Mouse (Mus musculus): ENCODE measurements at regions not wholly inside any gene's neighbourhood (a gene's known extent, or its start where the extent isn't known, plus 50 kb on each side); places are given as distances from the start of the nearest gene placed in this dataset.

GRCm38 (mm10) chr6:111733926-111734325 is 539.6 kb upstream of the Lmcd1 start:
- no peak overlapping the region for H3K9ac ChIP-seq
- no peaks in the 10 kb centered on the region for H3K27me3 ChIP-seq
- H3K36me3 ChIP-seq = no peaks in the 10 kb centered on the region
- WGBS = 90% methylated on average over 3 of the region's 3 CpGs
- H3K4me1 ChIP-seq = no peaks in the 10 kb centered on the region
- no peak overlapping the region for H3K27ac ChIP-seq
- no peaks in the 10 kb centered on the region for H3K9me3 ChIP-seq
- H3K4me3 ChIP-seq = no peak overlapping the region
- no peak for ATAC-seq (ENCODE audit: insufficient number of reproducible peaks, insufficient read depth, low FRiP score, low TSS enrichment)
- H3K4me2 ChIP-seq (replicated peaks) = no peak overlapping the region

GRCm38 (mm10) chr6:111738983-111739382 is 534.6 kb upstream of the Lmcd1 start:
- no peaks in the 10 kb centered on the region for H3K27me3 ChIP-seq
- no peak overlapping the region for H3K27ac ChIP-seq
- H3K4me3 ChIP-seq = no peak overlapping the region
- ATAC-seq (ENCODE audit: insufficient number of reproducible peaks, insufficient read depth, low FRiP score, low TSS enrichment) = no peak
- H3K9me3 ChIP-seq = no peaks in the 10 kb centered on the region
- H3K4me2 ChIP-seq (replicated peaks) = no peak overlapping the region
- WGBS = 96% methylated on average over 1 of the region's 1 CpGs
- no peaks in the 10 kb centered on the region for H3K36me3 ChIP-seq
- no peak overlapping the region for H3K9ac ChIP-seq
- H3K4me1 ChIP-seq = no peaks in the 10 kb centered on the region

GRCm38 (mm10) chr6:111781710-111782481 is 491.7 kb upstream of the Lmcd1 start:
- H3K4me3 ChIP-seq = no peak overlapping the region
- no peaks in the 10 kb centered on the region for H3K4me1 ChIP-seq
- H3K9me3 ChIP-seq = no peaks in the 10 kb centered on the region
- no peak overlapping the region for H3K4me2 ChIP-seq (replicated peaks)
- no peak overlapping the region for H3K27ac ChIP-seq
- no peak overlapping the region for H3K9ac ChIP-seq
- H3K27me3 ChIP-seq = no peaks in the 10 kb centered on the region
- 80% methylated on average over 5 of the region's 5 CpGs for WGBS
- no peaks in the 10 kb centered on the region for H3K36me3 ChIP-seq
- ATAC-seq (ENCODE audit: insufficient number of reproducible peaks, insufficient read depth, low FRiP score, low TSS enrichment) = no peak

DNA sequence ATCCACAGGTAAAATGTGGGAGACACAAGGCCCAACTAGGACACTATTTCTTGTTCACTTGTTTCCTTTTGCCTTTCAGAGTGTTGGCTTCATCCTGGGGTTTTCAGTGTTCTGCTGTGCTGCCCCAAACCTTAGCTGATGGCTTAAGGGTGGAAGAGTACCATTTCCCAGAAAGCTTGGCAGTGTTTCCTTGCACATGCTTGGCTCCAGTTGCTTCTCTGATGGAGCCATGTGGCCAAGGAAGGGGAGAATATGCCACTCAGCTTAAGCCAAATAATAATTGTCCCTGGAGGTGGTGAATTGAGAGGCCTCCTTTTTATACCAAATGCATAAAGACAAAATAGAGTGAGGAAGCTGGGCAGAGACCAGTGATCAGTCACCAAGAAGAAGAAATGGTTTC is 464.9 kb upstream of the Lmcd1 start:
- Histone ChIP-seq H3K4me3 (no peak overlapping the region), H3K4me2 (replicated peaks) (no peak overlapping the region), H3K36me3 (no peaks in the 10 kb centered on the region), H3K27ac (no peak overlapping the region), H3K4me1 (no peaks in the 10 kb centered on the region), H3K9ac (no peak overlapping the region), H3K27me3 (no peaks in the 10 kb centered on the region), H3K9me3 (0 out of 2 replicates have a peak, but pooled peaks cover 3% of the 10 kb centered on the region)
- ATAC-seq (ENCODE audit: insufficient number of reproducible peaks, insufficient read depth, low FRiP score, low TSS enrichment) = no peak

DNA sequence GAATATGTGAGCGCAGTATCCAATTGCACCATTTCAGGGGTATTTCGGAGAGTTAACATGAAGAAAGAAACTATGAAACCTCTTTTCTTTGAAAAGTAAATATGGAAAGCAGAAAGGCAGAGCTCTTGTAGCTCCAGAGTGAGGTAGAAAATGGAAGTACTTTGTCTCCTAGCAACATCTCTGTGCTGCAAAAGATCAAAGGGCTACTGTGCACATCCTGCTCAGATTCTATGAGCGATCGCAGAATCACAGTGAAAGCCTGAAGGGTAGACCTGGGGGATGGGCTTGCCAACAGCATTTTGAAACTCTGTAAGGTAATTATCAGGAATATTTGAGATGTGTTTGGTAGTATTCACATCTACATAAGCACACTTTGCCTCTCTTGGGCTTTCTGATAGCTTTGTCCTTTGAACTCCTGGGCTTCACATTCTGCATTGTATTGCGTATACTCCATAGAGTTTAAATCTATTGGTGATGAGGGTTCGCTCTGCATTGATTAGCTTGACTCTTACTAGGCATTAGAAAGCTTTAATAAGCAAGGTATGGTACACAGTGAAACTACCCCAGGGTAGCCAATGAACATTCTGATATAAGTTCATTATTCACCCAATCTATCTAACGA is 459.5 kb upstream of the Lmcd1 start:
- WGBS = 75% methylated on average over 7 of the region's 7 CpGs
- Histone ChIP-seq H3K36me3 (no peaks in the 10 kb centered on the region), H3K27ac (no peak overlapping the region), H3K9ac (no peak overlapping the region), H3K27me3 (no peaks in the 10 kb centered on the region), H3K4me3 (no peak overlapping the region), H3K9me3 (0 out of 2 replicates have a peak, but pooled peaks cover 3% of the 10 kb centered on the region), H3K4me1 (no peaks in the 10 kb centered on the region), H3K4me2 (replicated peaks) (no peak overlapping the region)
- ATAC-seq (ENCODE audit: insufficient number of reproducible peaks, insufficient read depth, low FRiP score, low TSS enrichment) = no peak

DNA sequence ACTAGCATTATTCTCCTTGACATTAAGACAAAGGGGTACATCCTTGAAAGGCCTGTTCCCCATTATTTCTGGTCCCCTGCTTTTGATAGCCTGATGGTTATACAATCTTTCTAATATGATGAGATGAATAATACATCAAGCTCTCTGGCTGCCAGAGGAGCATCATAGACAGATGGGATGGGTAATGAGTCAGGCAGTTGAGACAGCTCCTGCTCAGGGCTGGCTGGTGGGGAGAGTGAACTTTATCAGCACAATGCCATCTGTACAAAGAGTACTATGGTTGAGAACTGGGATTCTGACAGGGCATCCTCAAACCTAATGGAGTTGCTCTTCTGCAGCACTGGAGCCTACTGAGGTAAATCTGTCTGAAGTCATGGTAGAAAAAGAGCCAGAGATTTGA is 458.4 kb upstream of the Lmcd1 start:
- H3K4me2 ChIP-seq (replicated peaks) = no peak overlapping the region
- H3K9ac ChIP-seq = no peak overlapping the region
- no peaks in the 10 kb centered on the region for H3K4me1 ChIP-seq
- no peak overlapping the region for H3K4me3 ChIP-seq
- 0 out of 2 replicates have a peak, but pooled peaks cover 3% of the 10 kb centered on the region for H3K9me3 ChIP-seq
- H3K27ac ChIP-seq = no peak overlapping the region
- H3K36me3 ChIP-seq = no peaks in the 10 kb centered on the region
- no peaks in the 10 kb centered on the region for H3K27me3 ChIP-seq
- ATAC-seq (ENCODE audit: insufficient number of reproducible peaks, insufficient read depth, low FRiP score, low TSS enrichment) = no peak

DNA sequence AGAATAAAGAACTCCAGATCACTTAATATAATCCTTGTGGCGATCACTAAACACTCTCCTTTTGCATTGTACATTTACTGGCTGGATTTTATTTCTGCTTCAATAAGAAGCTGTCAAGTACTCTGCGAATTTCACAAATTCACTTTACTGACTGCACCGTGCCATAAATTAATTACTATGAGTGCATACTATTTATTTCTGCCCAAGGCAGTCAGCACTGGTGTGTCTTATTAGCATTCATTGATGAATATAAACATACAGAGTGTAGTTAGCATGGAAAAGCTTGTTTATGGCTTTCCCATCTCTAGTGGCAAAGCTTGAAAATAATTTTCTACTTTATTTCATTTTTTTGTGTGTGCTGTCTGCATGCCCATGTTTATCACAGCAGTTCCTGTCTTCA is 453.3 kb upstream of the Lmcd1 start:
- H3K27ac ChIP-seq = no peak overlapping the region
- H3K4me3 ChIP-seq = no peak overlapping the region
- no peaks in the 10 kb centered on the region for H3K4me1 ChIP-seq
- no peak overlapping the region for H3K4me2 ChIP-seq (replicated peaks)
- H3K36me3 ChIP-seq = no peaks in the 10 kb centered on the region
- no peak overlapping the region for H3K9ac ChIP-seq
- no peak for ATAC-seq (ENCODE audit: insufficient number of reproducible peaks, insufficient read depth, low FRiP score, low TSS enrichment)
- 85% methylated on average over 3 of the region's 3 CpGs for WGBS
- H3K9me3 ChIP-seq = no peaks in the 10 kb centered on the region
- H3K27me3 ChIP-seq = no peaks in the 10 kb centered on the region

DNA sequence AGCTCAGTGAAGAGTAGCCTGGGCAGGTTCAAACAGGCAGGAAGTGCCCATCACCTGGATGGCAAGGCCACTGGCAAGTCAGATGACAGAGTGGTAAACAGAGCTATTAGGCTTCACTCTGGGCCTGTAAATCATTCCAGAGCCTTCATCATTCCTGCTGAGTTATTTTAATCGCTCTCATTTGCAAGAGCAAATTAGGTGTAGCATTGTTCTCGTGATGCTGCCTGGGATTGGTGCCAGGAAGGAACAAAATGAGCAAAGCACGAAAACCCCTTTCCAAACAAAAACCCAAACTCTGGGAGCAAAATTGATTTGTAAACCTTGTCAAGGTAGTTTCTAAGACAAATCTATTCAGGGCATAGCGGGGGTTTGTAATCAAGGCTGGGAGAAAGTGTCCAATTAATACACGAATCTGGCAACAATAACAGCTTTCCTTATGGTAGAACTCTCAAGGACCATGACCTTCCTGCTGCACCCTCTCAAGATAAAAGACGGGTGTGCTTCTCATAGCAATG is 429.2 kb upstream of the Lmcd1 start:
- H3K27me3 ChIP-seq = no peaks in the 10 kb centered on the region
- H3K9me3 ChIP-seq = no peaks in the 10 kb centered on the region
- H3K4me2 ChIP-seq (replicated peaks) = no peak overlapping the region
- H3K4me1 ChIP-seq = no peaks in the 10 kb centered on the region
- no peak overlapping the region for H3K27ac ChIP-seq
- no peaks in the 10 kb centered on the region for H3K36me3 ChIP-seq
- WGBS = 61% methylated on average over 6 of the region's 6 CpGs
- no peak overlapping the region for H3K9ac ChIP-seq
- no peak overlapping the region for H3K4me3 ChIP-seq
- ATAC-seq (ENCODE audit: insufficient number of reproducible peaks, insufficient read depth, low FRiP score, low TSS enrichment) = no peak

DNA sequence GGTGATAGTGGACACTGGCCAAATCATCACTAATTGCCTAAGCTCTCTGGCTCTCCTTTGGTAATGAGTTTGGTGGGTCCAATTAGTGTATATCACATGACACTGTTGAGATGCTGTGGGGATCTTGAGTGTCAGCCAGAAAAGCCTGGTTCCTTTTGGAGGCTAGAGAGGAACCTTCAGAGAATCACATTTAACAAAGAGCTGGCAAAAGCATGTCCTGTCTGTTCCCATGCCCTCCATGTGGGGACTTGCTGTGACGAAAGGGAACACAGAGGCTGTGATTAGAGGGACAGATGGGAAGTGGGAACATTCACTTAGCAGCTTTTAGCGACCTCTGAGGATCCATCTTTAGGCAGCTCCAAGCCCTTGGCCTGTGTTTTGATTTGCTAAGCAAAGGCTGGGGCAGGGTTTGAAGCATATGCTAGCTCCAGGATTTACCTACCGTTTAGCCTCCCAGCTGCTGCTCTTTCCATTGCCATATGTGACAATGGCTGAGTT is 407.4 kb upstream of the Lmcd1 start:
- H3K36me3 ChIP-seq = no peaks in the 10 kb centered on the region
- no peak overlapping the region for H3K4me3 ChIP-seq
- 59% methylated on average over 3 of the region's 3 CpGs for WGBS
- no peak overlapping the region for H3K4me2 ChIP-seq (replicated peaks)
- H3K4me1 ChIP-seq = no peaks in the 10 kb centered on the region
- H3K9ac ChIP-seq = no peak overlapping the region
- no peaks in the 10 kb centered on the region for H3K27me3 ChIP-seq
- no peak for ATAC-seq (ENCODE audit: insufficient number of reproducible peaks, insufficient read depth, low FRiP score, low TSS enrichment)
- H3K27ac ChIP-seq = no peak overlapping the region
- no peaks in the 10 kb centered on the region for H3K9me3 ChIP-seq

DNA sequence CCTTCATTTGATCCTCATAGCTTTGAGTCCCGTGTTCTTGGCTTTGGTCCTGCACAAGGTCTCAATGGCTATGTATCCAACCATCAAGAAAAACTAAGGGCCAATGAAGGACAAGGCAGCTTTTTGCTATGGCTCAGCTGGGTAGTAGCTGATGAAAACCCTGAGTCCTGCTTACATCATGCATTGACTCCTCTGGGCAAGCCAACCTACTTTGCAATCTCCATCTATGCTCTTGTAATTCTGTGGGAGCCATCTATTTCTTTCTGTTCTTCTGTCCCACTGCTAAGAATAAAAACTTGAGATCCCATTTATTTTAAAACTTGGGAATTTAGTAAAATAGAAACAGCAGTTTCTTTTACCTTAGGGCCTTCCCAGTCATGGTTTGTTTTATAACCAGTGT is 391.0 kb upstream of the Lmcd1 start:
- ATAC-seq (ENCODE audit: insufficient number of reproducible peaks, insufficient read depth, low FRiP score, low TSS enrichment) = no peak
- no peak overlapping the region for H3K4me2 ChIP-seq (replicated peaks)
- H3K4me1 ChIP-seq = no peaks in the 10 kb centered on the region
- no peaks in the 10 kb centered on the region for H3K9me3 ChIP-seq
- 74% methylated on average over 1 of the region's 1 CpGs for WGBS
- H3K4me3 ChIP-seq = no peak overlapping the region
- no peaks in the 10 kb centered on the region for H3K36me3 ChIP-seq
- no peak overlapping the region for H3K27ac ChIP-seq
- no peak overlapping the region for H3K9ac ChIP-seq
- no peaks in the 10 kb centered on the region for H3K27me3 ChIP-seq

GRCm38 (mm10) chr6:111883946-111884345 is 389.6 kb upstream of the Lmcd1 start:
- H3K9ac ChIP-seq = no peak overlapping the region
- no peaks in the 10 kb centered on the region for H3K27me3 ChIP-seq
- H3K4me1 ChIP-seq = no peaks in the 10 kb centered on the region
- 42% methylated on average over 1 of the region's 1 CpGs for WGBS
- H3K9me3 ChIP-seq = no peaks in the 10 kb centered on the region
- no peak overlapping the region for H3K27ac ChIP-seq
- no peak for ATAC-seq (ENCODE audit: insufficient number of reproducible peaks, insufficient read depth, low FRiP score, low TSS enrichment)
- H3K4me2 ChIP-seq (replicated peaks) = no peak overlapping the region
- no peak overlapping the region for H3K4me3 ChIP-seq
- H3K36me3 ChIP-seq = no peaks in the 10 kb centered on the region

- no peaks in the 10 kb centered on the region for H3K4me1 ChIP-seq
- no peak overlapping the region for H3K9ac ChIP-seq
- no peak for ATAC-seq (ENCODE audit: insufficient number of reproducible peaks, insufficient read depth, low FRiP score, low TSS enrichment)
- H3K27me3 ChIP-seq = no peaks in the 10 kb centered on the region
- WGBS = 50% methylated on average over 2 of the region's 2 CpGs
- H3K9me3 ChIP-seq = no peaks in the 10 kb centered on the region
- no peak overlapping the region for H3K4me3 ChIP-seq
- no peak overlapping the region for H3K4me2 ChIP-seq (replicated peaks)
- no peaks in the 10 kb centered on the region for H3K36me3 ChIP-seq
- H3K27ac ChIP-seq = no peak overlapping the region
Observed at GRCm38 (mm10) chr6:111911997-111912396, 361.6 kb upstream of the Lmcd1 start.

Data from embryonic facial prominence, embryonic 12.5 days (tissue).